Mouse (Mus musculus) forebrain, embryonic 10.5 days (tissue): ENCODE measurements around the gene Gm15217. TPM values are rescaled to one million over a fixed set of nuclear protein-coding genes. Genes with fewer than 3 reads are reported as not detected.
A peak's percentile ranks its signal among the peaks of the same experiment; 100 is the strongest.

Experiments used
- DNase-seq: peaks from one replicate; pipeline ENCODE4 v3.0.0-alpha.2; 2017; ENCODE audit warnings: low spot score; ENCODE audit errors: extremely low spot score
- H3K27ac ChIP-seq: fragments of 300-500 bp; sonication (generic); 2 replicates; pipeline ENCODE4 v1.5.1; 2016; ENCODE audit warnings: mild to moderate bottlenecking
- H3K27me3 ChIP-seq: fragments of 300-500 bp; sonication (generic); 2 replicates; pipeline ENCODE4 v1.6.1; 2016; ENCODE audit warnings: mild to moderate bottlenecking; ENCODE audit not compliant: poor library complexity, severe bottlenecking
- H3K36me3 ChIP-seq: fragments of 300-500 bp; sonication (generic); replicated peaks from 2 replicates; pipeline ENCODE4 v1.6.1; 2016; ENCODE audit warnings: mild to moderate bottlenecking, moderate library complexity
- H3K4me1 ChIP-seq: fragments of 300-500 bp; sonication (generic); 2 replicates; pipeline ENCODE4 v1.6.1; 2016
- H3K4me3 ChIP-seq: fragments of 300-500 bp; sonication (generic); 2 replicates; pipeline ENCODE4 v1.5.1; 2016; ENCODE audit warnings: mild to moderate bottlenecking, moderate library complexity
- H3K9me3 ChIP-seq: fragments of 300-500 bp; sonication (generic); 2 replicates; pipeline ENCODE4 v1.6.1; 2016; ENCODE audit warnings: mild to moderate bottlenecking, moderate library complexity
- WGBS: fragments of 180-500 bp; shearing (Covaris S2); methylation state at CpG from one replicate; pipeline ENCODE4 v1.1.7; 2016; 5-methylcytosine and 5-hydroxymethylcytosine counted together
- polyA plus RNA-seq: library from polyadenylated mRNA; unstranded; fragments of >200 nt; fragmentation: Nextera tagmentation; extraction: Ambion mirVana; gene quantifications from 2 replicates; pipeline ENCODE4 v1.2.1, GENCODE M21; 2016

Gene Gm15217
- 0.20 TPM in 1 of 2 replicates, not detected in the other for polyA plus RNA-seq

DNA sequence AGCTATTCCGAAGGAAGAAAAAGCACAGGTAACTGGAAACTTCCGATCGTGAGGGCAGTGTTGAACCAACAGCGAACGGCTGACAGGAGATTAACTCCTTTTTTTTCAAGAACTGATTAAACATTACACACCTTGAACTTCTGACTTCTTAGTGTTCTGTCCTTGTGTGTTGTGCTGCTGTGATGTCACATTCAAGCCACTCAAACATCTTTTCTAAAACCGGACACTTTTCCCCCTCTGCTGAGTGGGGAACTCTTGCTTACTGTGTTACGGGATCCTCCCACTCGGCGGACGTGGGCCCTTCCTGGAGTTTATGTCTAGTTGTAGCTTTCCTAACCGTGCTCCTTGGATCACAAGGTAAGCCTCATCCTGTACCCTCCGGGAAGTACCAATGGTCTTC lies at the start of gene Gm15217:
Gene Gm15217, plus strand, starts transcription at position 130 of the 400 bp plus-strand sequence.
- Histone ChIP-seq H3K4me1 (peaks cover 21% of the 10 kb centered on the region), H3K27me3 (peaks cover 82% of the 10 kb centered on the region), H3K9me3 (no peaks in the 10 kb centered on the region), H3K27ac (peak within 1 kb of the TSS; percentile 75; the same call in 1 of the 2 replicates), H3K4me3 (peak within 1 kb of the TSS; percentile 52), H3K36me3 (peaks cover 11% of the 10 kb centered on the region; the same call in 1 of the 2 replicates)
- DNase-seq: no peak
- WGBS: 85% methylated on average over 12 of the region's 12 CpGs

GRCm38 (mm10) chr14:46333421-46334237 lies 45.6 kb upstream of the Gm15217 start:
- no peak for DNase-seq
- Histone ChIP-seq H3K36me3 (no peaks in the 10 kb centered on the region), H3K4me3 (no peak overlapping the region), H3K9me3 (no peaks in the 10 kb centered on the region), H3K27me3 (no peaks in the 10 kb centered on the region; the same call in 1 of the 2 replicates), H3K27ac (no peak overlapping the region), H3K4me1 (no peaks in the 10 kb centered on the region)
- WGBS: 82% methylated on average over 8 of the region's 8 CpGs

- no peaks in the 10 kb centered on the region for H3K4me1 ChIP-seq
- 85% methylated on average over 11 of the region's 11 CpGs for WGBS
- H3K36me3 ChIP-seq: no peaks in the 10 kb centered on the region
- no peaks in the 10 kb centered on the region for H3K27me3 ChIP-seq
- H3K9me3 ChIP-seq: no peaks in the 10 kb centered on the region
- DNase-seq: no peak
- H3K4me3 ChIP-seq: no peak overlapping the region
- H3K27ac ChIP-seq: no peak overlapping the region
Observed at GRCm38 (mm10) chr14:46338801-46339200, 40.4 kb upstream of the Gm15217 start.

GRCm38 (mm10) chr14:46344750-46345149 lies 34.5 kb upstream of the Gm15217 start:
- Histone ChIP-seq H3K4me1 (no peaks in the 10 kb centered on the region), H3K27me3 (no peaks in the 10 kb centered on the region), H3K27ac (no peak overlapping the region), H3K36me3 (no peaks in the 10 kb centered on the region), H3K9me3 (peaks cover 10% of the 10 kb centered on the region), H3K4me3 (no peak overlapping the region)
- DNase-seq: no peak

DNA sequence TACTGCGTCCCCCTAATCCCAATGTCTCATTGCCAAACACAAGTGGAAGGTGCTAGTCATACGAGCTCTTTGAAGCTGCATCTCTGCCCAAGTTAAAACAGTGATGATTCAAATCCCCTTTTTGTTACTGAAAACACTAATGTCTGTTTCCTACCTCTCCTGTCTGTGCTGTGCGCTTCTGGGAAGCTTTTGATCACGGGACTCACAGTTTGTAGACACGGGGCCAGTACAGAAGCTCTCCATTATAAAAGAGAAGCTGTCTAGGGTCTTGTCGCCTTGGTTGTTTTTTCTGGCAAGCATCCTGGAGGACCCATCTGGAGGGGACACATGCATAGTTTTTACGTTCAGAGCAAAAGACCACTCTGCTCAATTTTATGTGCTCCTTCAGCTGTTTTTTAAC lies 21.9 kb upstream of the Gm15217 start:
- Histone ChIP-seq H3K27ac (no peak overlapping the region), H3K36me3 (no peaks in the 10 kb centered on the region), H3K27me3 (no peaks in the 10 kb centered on the region), H3K9me3 (no peaks in the 10 kb centered on the region), H3K4me1 (no peaks in the 10 kb centered on the region), H3K4me3 (no peak overlapping the region)
- DNase-seq: no peak
- WGBS: 86% methylated on average over 7 of the region's 7 CpGs

DNA sequence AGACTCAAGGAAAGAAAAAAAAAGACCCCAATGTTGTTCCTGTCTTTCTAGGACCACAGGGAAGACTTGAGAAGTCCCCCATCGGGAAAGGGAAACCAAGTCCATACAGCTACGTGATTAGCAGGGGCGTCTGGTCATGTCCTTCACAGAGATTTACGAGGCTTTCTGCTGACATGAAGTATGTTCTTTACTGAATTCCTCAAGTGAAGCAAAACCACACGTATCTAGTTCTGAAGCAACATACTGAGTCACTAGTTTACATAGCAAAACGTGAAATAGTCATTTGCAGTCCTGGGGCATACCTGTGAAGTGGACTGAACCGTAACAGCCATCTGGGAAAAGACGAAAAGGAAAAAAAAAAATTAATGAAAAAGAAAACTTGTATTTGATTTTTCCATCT lies 21.5 kb upstream of the Gm15217 start:
- Histone ChIP-seq H3K27me3 (no peaks in the 10 kb centered on the region), H3K9me3 (no peaks in the 10 kb centered on the region), H3K4me1 (no peaks in the 10 kb centered on the region), H3K36me3 (no peaks in the 10 kb centered on the region), H3K27ac (no peak overlapping the region), H3K4me3 (no peak overlapping the region)
- no peak for DNase-seq
- 88% methylated on average over 8 of the region's 8 CpGs for WGBS

GRCm38 (mm10) chr14:46363209-46363608 lies 16.0 kb upstream of the Gm15217 start:
- H3K36me3 ChIP-seq: no peaks in the 10 kb centered on the region
- H3K27ac ChIP-seq: no peak overlapping the region
- no peak overlapping the region for H3K4me3 ChIP-seq
- H3K27me3 ChIP-seq: peaks cover 16% of the 10 kb centered on the region; the same call in 1 of the 2 replicates
- no peaks in the 10 kb centered on the region for H3K4me1 ChIP-seq
- DNase-seq: no peak
- no peaks in the 10 kb centered on the region for H3K9me3 ChIP-seq
- 34% methylated on average over 10 of the region's 10 CpGs for WGBS

GRCm38 (mm10) chr14:46372452-46372851 lies 6.8 kb upstream of the Gm15217 start:
- no peak overlapping the region for H3K27ac ChIP-seq
- WGBS: 46% methylated on average over 9 of the region's 9 CpGs
- H3K27me3 ChIP-seq: peaks cover 28% of the 10 kb centered on the region
- H3K4me3 ChIP-seq: no peak overlapping the region
- no peaks in the 10 kb centered on the region for H3K4me1 ChIP-seq
- no peak for DNase-seq
- no peaks in the 10 kb centered on the region for H3K9me3 ChIP-seq
- no peaks in the 10 kb centered on the region for H3K36me3 ChIP-seq

DNA sequence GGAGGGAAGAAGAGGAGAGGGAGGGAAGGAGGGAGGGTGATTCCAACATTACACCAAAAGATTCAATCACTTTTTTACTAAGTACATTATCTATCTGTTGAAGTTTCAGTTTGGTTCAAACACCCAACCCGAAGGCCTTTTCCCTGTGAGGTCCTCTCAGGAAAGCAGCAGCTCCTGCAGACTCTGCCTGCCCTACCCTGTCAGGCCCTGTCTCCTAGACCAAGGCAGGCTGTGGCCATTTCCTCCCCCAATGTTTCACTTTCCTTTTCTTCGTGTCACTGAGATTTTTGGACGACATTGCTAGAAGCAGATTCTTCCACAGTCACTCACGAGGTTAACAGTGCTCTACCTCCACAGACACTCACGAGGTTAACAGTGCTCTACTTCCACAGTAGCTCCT lies 3.4 kb upstream of the Gm15217 start:
- peaks cover 12% of the 10 kb centered on the region for H3K4me1 ChIP-seq
- no peak overlapping the region for H3K4me3 ChIP-seq
- WGBS: 83% methylated on average over 5 of the region's 5 CpGs
- H3K27ac ChIP-seq: no peak overlapping the region
- no peak for DNase-seq
- H3K36me3 ChIP-seq: no peaks in the 10 kb centered on the region
- peaks cover 48% of the 10 kb centered on the region for H3K27me3 ChIP-seq
- H3K9me3 ChIP-seq: no peaks in the 10 kb centered on the region

GRCm38 (mm10) chr14:46380286-46380721 lies 1.1 kb downstream of the Gm15217 start:
- Histone ChIP-seq H3K27ac (peak overlapping the region; percentile 75), H3K36me3 (peaks cover 12% of the 10 kb centered on the region; the same call in 1 of the 2 replicates), H3K27me3 (peaks cover 92% of the 10 kb centered on the region), H3K4me1 (peaks cover 27% of the 10 kb centered on the region), H3K4me3 (peak overlapping the region; percentile 52), H3K9me3 (no peaks in the 10 kb centered on the region)
- peak; percentile 52 for DNase-seq
- 4% methylated on average over 31 of the region's 31 CpGs for WGBS

- 27% methylated on average over 6 of the region's 6 CpGs for WGBS
- H3K36me3 ChIP-seq: peaks cover 12% of the 10 kb centered on the region; the same call in 1 of the 2 replicates
- no peak for DNase-seq
- H3K4me3 ChIP-seq: no peak overlapping the region
- no peak overlapping the region for H3K27ac ChIP-seq
- H3K9me3 ChIP-seq: no peaks in the 10 kb centered on the region
- peaks cover 39% of the 10 kb centered on the region for H3K4me1 ChIP-seq
- peaks cover 96% of the 10 kb centered on the region for H3K27me3 ChIP-seq
Observed at GRCm38 (mm10) chr14:46381457-46381856, 2.2 kb downstream of the Gm15217 start.

DNA sequence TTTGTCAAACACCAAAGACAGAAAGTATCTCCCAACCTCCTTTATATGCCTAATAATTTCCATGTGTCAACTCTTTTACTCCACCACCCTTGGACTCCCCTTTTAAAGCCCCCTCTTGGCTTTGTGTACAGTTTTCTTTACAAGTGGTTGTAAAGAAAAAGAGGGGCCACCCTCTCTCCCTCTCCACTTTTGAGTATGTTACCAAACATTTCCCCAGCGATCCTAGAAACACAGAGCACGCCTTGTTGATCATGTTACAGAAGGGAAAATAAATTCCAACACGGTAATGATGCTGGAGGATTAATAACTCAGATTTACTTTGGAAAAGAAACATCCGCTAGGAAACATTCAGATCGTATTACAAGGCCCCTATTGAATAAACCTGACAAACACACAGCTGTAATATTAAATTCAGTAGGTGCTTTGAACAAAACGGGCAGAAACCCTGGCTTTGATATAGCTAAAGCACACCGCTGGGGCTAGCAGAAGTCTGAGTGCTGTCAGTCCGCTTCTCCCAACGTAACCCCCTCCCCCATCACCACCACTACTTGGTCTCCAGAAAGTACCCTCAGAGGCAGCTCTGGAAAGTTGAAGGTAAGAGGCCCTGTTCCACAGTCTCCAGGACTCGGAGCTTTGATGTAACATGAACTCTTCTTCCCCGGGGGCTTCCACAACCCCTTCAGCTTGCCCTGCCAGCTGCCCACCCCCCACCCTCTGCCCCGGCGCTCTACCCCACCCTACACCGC lies 5.9 kb downstream of the Gm15217 start:
- no peak for DNase-seq
- 12% methylated on average over 14 of the region's 14 CpGs for WGBS
- H3K27ac ChIP-seq: peak overlapping the region; percentile 58
- H3K9me3 ChIP-seq: no peaks in the 10 kb centered on the region
- H3K4me3 ChIP-seq: peak overlapping the region; percentile 56
- peaks cover 64% of the 10 kb centered on the region for H3K4me1 ChIP-seq
- peaks cover 99% of the 10 kb centered on the region for H3K27me3 ChIP-seq
- peaks cover 12% of the 10 kb centered on the region; the same call in 1 of the 2 replicates for H3K36me3 ChIP-seq
